Mouse (Mus musculus) myocyte (in vitro differentiated cells): ENCODE results near the gene Tmem63c. TPM values are rescaled to one million over a fixed set of nuclear protein-coding genes. Genes with fewer than 3 reads are reported as not detected.

ENCODE experiments used
- H3K27me3 ChIP-seq: one replicate; pipeline ENCODE4 v1.6.1; 2011; ENCODE audit not compliant: control insufficient read depth, insufficient read depth, insufficient read length
- H3K36me3 ChIP-seq: one replicate; pipeline ENCODE4 v1.6.1; 2011; ENCODE audit not compliant: control insufficient read depth, insufficient read depth
- H3K4me2 ChIP-seq: one replicate; pipeline ENCODE4 v1.6.1; 2011; ENCODE audit warnings: low read depth, control low read depth
- H3K4me3 ChIP-seq: one replicate; pipeline ENCODE4 v1.5.1; 2011; ENCODE audit warnings: mild to moderate bottlenecking, control low read depth, moderate library complexity
- H3K79me2 ChIP-seq: one replicate; pipeline ENCODE4 v1.6.1; 2011; ENCODE audit not compliant: control insufficient read depth, insufficient read depth
- H3ac ChIP-seq: one replicate; pipeline ENCODE4 v1.6.1; 2011; ENCODE audit not compliant: control insufficient read depth, insufficient read length
- CEBPB ChIP-seq: IDR thresholded peaks from 2 replicates; pipeline ENCODE4 v1.6.1; 2011; ENCODE audit warnings: mild to moderate bottlenecking, moderate library complexity; ENCODE audit not compliant: poor library complexity, insufficient read depth, severe bottlenecking
- E2F4 ChIP-seq: IDR thresholded peaks from one replicate; pipeline ENCODE4 v1.6.1; 2011; ENCODE audit warnings: mild to moderate bottlenecking, control low read depth, moderate library complexity; ENCODE audit not compliant: insufficient read depth
- MAX ChIP-seq: IDR thresholded peaks from one replicate; pipeline ENCODE4 v1.6.1; 2011; ENCODE audit warnings: low read depth, mild to moderate bottlenecking, control low read depth
- MYOD1 ChIP-seq, 3 experiments: IDR thresholded peaks; one replicate each; pipeline ENCODE4 v1.6.1; 2011; ENCODE audit warnings: control low read depth in 2 of 3, low read depth in 2 of 3, mild to moderate bottlenecking in 2 of 3, moderate library complexity in 1 of 3; ENCODE audit not compliant: insufficient read length in 2 of 3, control insufficient read depth in 1 of 3
- MYOG ChIP-seq, 3 experiments: IDR thresholded peaks; one replicate each; pipeline ENCODE4 v1.6.1; 2011; ENCODE audit warnings: control low read depth in 2 of 3, low read depth in 2 of 3, mild to moderate bottlenecking in 2 of 3; ENCODE audit not compliant: insufficient read length in 2 of 3, control insufficient read depth in 1 of 3, insufficient read depth in 1 of 3
- POLR2A ChIP-seq: IDR thresholded peaks from one replicate; pipeline ENCODE4 v1.6.1; 2011; ENCODE audit warnings: low read depth, mild to moderate bottlenecking, control low read depth, moderate library complexity; ENCODE audit not compliant: insufficient read length
- POLR2AphosphoS2 ChIP-seq: IDR thresholded peaks from one replicate; pipeline ENCODE4 v1.6.1; 2011; ENCODE audit warnings: low read depth, control low read depth; ENCODE audit not compliant: insufficient read length
- REST ChIP-seq: IDR thresholded peaks from one replicate; pipeline ENCODE4 v1.6.1; 2011; ENCODE audit warnings: mild to moderate bottlenecking, control low read depth, moderate library complexity; ENCODE audit not compliant: insufficient read depth, insufficient read length
- SRF ChIP-seq: IDR thresholded peaks from one replicate; pipeline ENCODE4 v1.6.1; 2011; ENCODE audit warnings: low read depth; ENCODE audit not compliant: control insufficient read depth, insufficient read length
- TCF12 ChIP-seq: IDR thresholded peaks from one replicate; pipeline ENCODE4 v1.6.1; 2011; ENCODE audit warnings: mild to moderate bottlenecking, control low read depth; ENCODE audit not compliant: poor library complexity, insufficient read depth, severe bottlenecking
- TCF3 ChIP-seq: IDR thresholded peaks from one replicate; pipeline ENCODE4 v1.6.1; 2011; ENCODE audit warnings: low read depth, control low read depth; ENCODE audit not compliant: insufficient read length
- USF1 ChIP-seq: IDR thresholded peaks from one replicate; pipeline ENCODE4 v1.6.1; 2011; ENCODE audit warnings: low read depth, mild to moderate bottlenecking, control low read depth, moderate library complexity
- polyA plus RNA-seq: library from polyadenylated mRNA; unstranded; fragments of >200 nt; fragmentation: generic; extraction: Trizol; gene quantifications from one replicate; pipeline ENCODE4 v1.2.1, GENCODE M21; 2012; ENCODE audit warnings: missing spikeins

Gene Tmem63c
- polyA plus RNA-seq, 1 experiment, result not detected

GRCm38 (mm10) chr12:87022006-87022405, 866 bp downstream of the Tmem63c start:
- H3K27me3 ChIP-seq, result peaks cover 46% of the 10 kb centered on the region

GRCm38 (mm10) chr12:87023456-87023855, 2.3 kb downstream of the Tmem63c start:
- Histone ChIP-seq H3K4me2 (no peak overlapping the region), H3K36me3 (no peaks in the 10 kb centered on the region), H3K79me2 (no peaks in the 10 kb centered on the region), H3ac (no peak overlapping the region), H3K27me3 (peaks cover 56% of the 10 kb centered on the region), H3K4me3 (no peak overlapping the region)
- TF ChIP-seq MYOD1 (IDR thresholded peaks at IDR 0.05; ENCODE audit: control insufficient read depth in 1 of 3, insufficient read length in 2 of 3, low read depth in 2 of 3) (no peak), TCF12 (no peak), E2F4 (no peak), SRF (no peak), MAX (no peak)

More at GRCm38 (mm10) chr12:87022006-87022405, 866 bp downstream of the Tmem63c start:
- Histone ChIP-seq H3K79me2 (no peaks in the 10 kb centered on the region), H3ac (no peak overlapping the region), H3K36me3 (no peaks in the 10 kb centered on the region), H3K4me2 (no peak overlapping the region), H3K4me3 (no peak overlapping the region)
- no peak for TF ChIP-seq USF1
- TF ChIP-seq POLR2A, result no peak
- no peak for TF ChIP-seq POLR2AphosphoS2
- TF ChIP-seq TCF3, result no peak
- no peak for TF ChIP-seq MAX
- TF ChIP-seq CEBPB, result no peak
- no peak for TF ChIP-seq SRF
- TF ChIP-seq TCF12, result no peak
- no peak for TF ChIP-seq MYOG (IDR thresholded peaks at IDR 0.05; ENCODE audit: control insufficient read depth in 1 of 3, insufficient read depth in 1 of 3, insufficient read length in 2 of 3, low read depth in 2 of 3)
- TF ChIP-seq E2F4, result no peak

- TF ChIP-seq TCF12, result no peak
These were observed 5.2 kb downstream of the Tmem63c start for GRCm38 (mm10) chr12:87026109-87026870.

GRCm38 (mm10) chr12:87026871-87027240, 5.7 kb downstream of the Tmem63c start:
- H3K79me2 ChIP-seq, result no peaks in the 10 kb centered on the region
- H3K4me3 ChIP-seq, result no peak overlapping the region
- no peaks in the 10 kb centered on the region for H3K36me3 ChIP-seq
- no peak for TF ChIP-seq REST
- TF ChIP-seq MAX, result no peak
- no peak for TF ChIP-seq E2F4
- TF ChIP-seq CEBPB, result no peak
- TF ChIP-seq POLR2AphosphoS2, result no peak
- no peak for TF ChIP-seq SRF
- no peak for TF ChIP-seq USF1
- TF ChIP-seq POLR2A, result no peak
- no peak for TF ChIP-seq TCF12
- TF ChIP-seq MYOD1 (IDR thresholded peaks at IDR 0.05; ENCODE audit: control insufficient read depth in 1 of 3, insufficient read length in 2 of 3, low read depth in 2 of 3), result no peak
- no peak for TF ChIP-seq TCF3
- TF ChIP-seq MYOG (IDR thresholded peaks at IDR 0.05; ENCODE audit: control insufficient read depth in 1 of 3, insufficient read depth in 1 of 3, insufficient read length in 2 of 3, low read depth in 2 of 3), result no peak
- H3K27me3 ChIP-seq, result peaks cover 62% of the 10 kb centered on the region
- no peak overlapping the region for H3ac ChIP-seq
- H3K4me2 ChIP-seq, result no peak overlapping the region

More at GRCm38 (mm10) chr12:87026109-87026870, 5.2 kb downstream of the Tmem63c start:
- Histone ChIP-seq H3K79me2 (no peaks in the 10 kb centered on the region), H3K4me3 (no peak overlapping the region), H3ac (no peak overlapping the region), H3K4me2 (no peak overlapping the region), H3K27me3 (peaks cover 64% of the 10 kb centered on the region), H3K36me3 (no peaks in the 10 kb centered on the region)

- Histone ChIP-seq H3K27me3 (peaks cover 59% of the 10 kb centered on the region), H3K79me2 (no peaks in the 10 kb centered on the region)
These were observed 6.3 kb downstream of the Tmem63c start for GRCm38 (mm10) chr12:87027391-87027790.

More at GRCm38 (mm10) chr12:87027391-87027790, 6.3 kb downstream of the Tmem63c start:
- H3K36me3 ChIP-seq, result no peaks in the 10 kb centered on the region
- TF ChIP-seq MYOD1 (IDR thresholded peaks at IDR 0.05; ENCODE audit: control insufficient read depth in 1 of 3, insufficient read length in 2 of 3, low read depth in 2 of 3) (no peak), REST (no peak), CEBPB (no peak), TCF12 (no peak), MAX (no peak), E2F4 (no peak), POLR2A (no peak), SRF (no peak), USF1 (no peak), POLR2AphosphoS2 (no peak), TCF3 (no peak), MYOG (IDR thresholded peaks at IDR 0.05; ENCODE audit: control insufficient read depth in 1 of 3, insufficient read depth in 1 of 3, insufficient read length in 2 of 3, low read depth in 2 of 3) (no peak)
- H3K4me3 ChIP-seq, result no peak overlapping the region
- no peak overlapping the region for H3K4me2 ChIP-seq
- no peak overlapping the region for H3ac ChIP-seq
